Comparison of ENCODE assay signal across 1 mouse cellular context in genomic region chr7:127166501-127166900, GRCm38 (mm10).
A peak's percentile ranks its signal among the peaks of the same experiment; 100 is the strongest.
TF ChIP-seq lines count a peak whose summit lies in the region.

No protein-coding gene starts in this region.

TF ChIP-seq in CH12.LX, 34 proteins besides CTCF, POLR2A, EP300 and RAD21:
- TF ChIP-seq USF2 (conservative IDR thresholded peaks at IDR 0.05; ENCODE audit: low read depth, low read length) (no peak), GABPA (IDR thresholded peaks at IDR 0.05; ENCODE audit: insufficient replicate concordance, low read depth, low read length) (no peak), ZC3H11A (IDR thresholded peaks at IDR 0.05; ENCODE audit: low read depth, low read length) (no peak), NRF1 (IDR thresholded peaks at IDR 0.05; ENCODE audit: low read depth, low read length) (no peak), BHLHE40 (IDR thresholded peaks at IDR 0.05; ENCODE audit: low read depth, low read length) (no peak), SIN3A (IDR thresholded peaks at IDR 0.05; ENCODE audit: low read length) (0 out of 2 replicates have a peak, but pooled peaks have one; percentile 28), ZMIZ1 (IDR thresholded peaks at IDR 0.05; ENCODE audit: low read depth, low read length) (0 out of 2 replicates have a peak, but pooled peaks have one; percentile 14), PAX5 (IDR thresholded peaks at IDR 0.05; ENCODE audit: low read length) (no peak), ELF1 (IDR thresholded peaks at IDR 0.05; ENCODE audit: low read depth, low read length) (peak; percentile 77), MAFK (IDR thresholded peaks at IDR 0.05; ENCODE audit: insufficient replicate concordance, low read length) (no peak), CHD2 (IDR thresholded peaks at IDR 0.05; ENCODE audit: low read length) (peak; percentile 1; the same call in 1 of the 2 replicates), POLR2AphosphoS2 (IDR thresholded peaks at IDR 0.05; ENCODE audit: low read depth, low read length) (no peak), IRF4 (IDR thresholded peaks at IDR 0.05; ENCODE audit: low read depth, low read length) (no peak)
TF ChIP-seq in CH12.LX: peak in this region for 4.
